8 mouse cellular contexts compared by ENCODE assay signal in genomic region chr15:81236062-81236461, GRCm38 (mm10). TPM values are rescaled to one million over a fixed set of nuclear protein-coding genes. Genes with fewer than 3 reads are reported as not detected.
DNase-seq lines count a peak whose midpoint lies in the region; ATAC-seq and TF ChIP-seq lines count a peak whose summit lies in the region.

No protein-coding gene starts in this region.

- H3K4me1 ChIP-seq in kidney, adult 2 months (ENCODE audit: control insufficient read depth, insufficient read depth, low read length) = no peaks in the 10 kb centered on the region
- no peaks in the 10 kb centered on the region; the same call in 1 of the 2 replicates for H3K4me1 ChIP-seq in embryonic facial prominence, embryonic 11.5 days (ENCODE audit: control insufficient read depth, insufficient read depth, low read length)
- peaks cover 14% of the 10 kb centered on the region; the same call in 1 of the 2 replicates for H3K4me1 ChIP-seq in hindbrain, embryonic 14.5 days (replicated peaks; ENCODE audit: control insufficient read depth, insufficient read depth, low read length)
- H3K4me1 ChIP-seq in midbrain, embryonic 13.5 days (replicated peaks) = peaks cover 20% of the 10 kb centered on the region

- H3K27me3 ChIP-seq in kidney, adult 2 months (replicated peaks; ENCODE audit: control insufficient read depth, insufficient read depth, low read length) = no peaks in the 10 kb centered on the region
- peaks cover 5% of the 10 kb centered on the region; the same call in 1 of the 2 replicates for H3K27me3 ChIP-seq in embryonic facial prominence, embryonic 11.5 days (ENCODE audit: control insufficient read depth, insufficient read depth, low read length)
- H3K27me3 ChIP-seq in hindbrain, embryonic 14.5 days (ENCODE audit: control insufficient read depth, insufficient read depth, low read length) = no peaks in the 10 kb centered on the region
- 0 out of 2 replicates have a peak, but pooled peaks cover 11% of the 10 kb centered on the region for H3K27me3 ChIP-seq in midbrain, embryonic 13.5 days

- 0 out of 2 replicates have a peak overlapping the region, but pooled peaks have one; percentile 47 for H3K9ac ChIP-seq in embryonic facial prominence, embryonic 11.5 days (replicated peaks; ENCODE audit: low read length)
- peak overlapping the region; percentile 52 for H3K9ac ChIP-seq in hindbrain, embryonic 14.5 days
- H3K9ac ChIP-seq in midbrain, embryonic 13.5 days (replicated peaks) = peak overlapping the region; percentile 64

- H3K4me2 ChIP-seq in embryonic facial prominence, embryonic 11.5 days (ENCODE audit: low read depth, low read length) = peak overlapping the region; percentile 77
- peak overlapping the region; percentile 56 for H3K4me2 ChIP-seq in hindbrain, embryonic 14.5 days (replicated peaks)
- peak overlapping the region; percentile 78 for H3K4me2 ChIP-seq in midbrain, embryonic 13.5 days (replicated peaks)

- no peak for TF ChIP-seq CTCF in kidney, adult 2 months (conservative IDR thresholded peaks at IDR 0.05; ENCODE audit: insufficient read depth, insufficient read length, low read depth, low read length)

- H3K9me3 ChIP-seq in embryonic facial prominence, embryonic 11.5 days (replicated peaks; ENCODE audit: control insufficient read depth, low read length) = no peaks in the 10 kb centered on the region
- no peaks in the 10 kb centered on the region for H3K9me3 ChIP-seq in hindbrain, embryonic 14.5 days (ENCODE audit: control insufficient read depth, low read length)
- H3K9me3 ChIP-seq in midbrain, embryonic 13.5 days = no peaks in the 10 kb centered on the region

- no peak for TF ChIP-seq POLR2A in kidney, adult 2 months (IDR thresholded peaks at IDR 0.05; ENCODE audit: low read depth, low read length)

- WGBS in kidney, adult 2 months = 38% methylated on average over 8 of the region's 8 CpGs
- 1% methylated on average over 8 of the region's 8 CpGs for WGBS in embryonic facial prominence, embryonic 11.5 days
- WGBS in hindbrain, embryonic 14.5 days = 6% methylated on average over 8 of the region's 8 CpGs
- WGBS in midbrain, embryonic 13.5 days = 3% methylated on average over 8 of the region's 8 CpGs

- H3K27ac ChIP-seq in kidney, adult 2 months (ENCODE audit: insufficient read depth, low read depth, low read length) = no peak overlapping the region
- no peak overlapping the region for H3K27ac ChIP-seq in embryonic facial prominence, embryonic 11.5 days (replicated peaks; ENCODE audit: low read depth, low read length)
- no peak overlapping the region for H3K27ac ChIP-seq in hindbrain, embryonic 14.5 days
- no peak overlapping the region for H3K27ac ChIP-seq in midbrain, embryonic 13.5 days

- H3K36me3 ChIP-seq in kidney, adult 2 months (ENCODE audit: control insufficient read depth, insufficient read depth, low read length) = no peaks in the 10 kb centered on the region
- H3K36me3 ChIP-seq in embryonic facial prominence, embryonic 11.5 days (replicated peaks; ENCODE audit: control insufficient read depth, insufficient read depth, low read depth, low read length) = no peaks in the 10 kb centered on the region
- H3K36me3 ChIP-seq in hindbrain, embryonic 14.5 days (replicated peaks; ENCODE audit: control insufficient read depth, insufficient read depth) = no peaks in the 10 kb centered on the region
- H3K36me3 ChIP-seq in midbrain, embryonic 13.5 days = no peaks in the 10 kb centered on the region

- H3K4me3 ChIP-seq in kidney, adult 2 months (ENCODE audit: insufficient read depth, low read depth, low read length) = peak overlapping the region; percentile 42
- peak overlapping the region; percentile 38; the same call in 1 of the 2 replicates for H3K4me3 ChIP-seq in embryonic facial prominence, embryonic 11.5 days (ENCODE audit: low read depth, low read length)
- peak overlapping the region; percentile 33 for H3K4me3 ChIP-seq in hindbrain, embryonic 14.5 days (replicated peaks; ENCODE audit: low read length)
- peak overlapping the region; percentile 52 for H3K4me3 ChIP-seq in midbrain, embryonic 13.5 days (replicated peaks)

- DNase-seq in kidney, adult 2 months = no peak
- DNase-seq in kidney, adult 18-20 months = no peak
- no peak for DNase-seq in embryonic facial prominence, embryonic 11.5 days (ENCODE audit: low spot score)
- DNase-seq in hindbrain, embryonic 14.5 days (ENCODE audit: low spot score) = no peak
- DNase-seq in urinary bladder, postnatal 10 days (ENCODE audit: low spot score) = no peak
- DNase-seq in spleen, postnatal 36 days (ENCODE audit: low spot score in 2 of 2) = no peak
- DNase-seq in spleen, adult 12 weeks (ENCODE audit: low spot score) = no peak

- no peak for ATAC-seq in embryonic facial prominence, embryonic 11.5 days (replicated peaks; ENCODE audit: insufficient number of reproducible peaks, low FRiP score, low TSS enrichment, low read depth)
- ATAC-seq in hindbrain, embryonic 14.5 days (ENCODE audit: low FRiP score) = no peak
- ATAC-seq in midbrain, embryonic 13.5 days = no peak

RNA-seq across cellular contexts. Expression of gene Mchr1, which starts 0.8 kb away (rescaled TPM):
- 2.1 and 2.3 TPM in 2 replicates for polyA plus RNA-seq in kidney, adult 2 months (2012; rRNA removed)
- polyA plus RNA-seq in embryonic facial prominence, embryonic 11.5 days (2014; fragmentation: Nextera tagmentation; extraction: Ambion mirVana) = 0.21 and 0.76 TPM in 2 replicates
- 3.4 and 5.4 TPM in 2 replicates for polyA plus RNA-seq in hindbrain, embryonic 14.5 days (2014; fragmentation: Nextera tagmentation; extraction: Ambion mirVana)
- 2.1 and 2.5 TPM in 2 replicates for polyA plus RNA-seq in midbrain, embryonic 13.5 days (2015; fragmentation: Nextera tagmentation; extraction: Ambion mirVana)

RNA-seq across cellular contexts. Expression of gene Mrtfa, which starts 45.5 kb away (rescaled TPM):
- polyA plus RNA-seq in kidney, adult 2 months (2012; rRNA removed) = 15.1 and 16.0 TPM in 2 replicates
- polyA plus RNA-seq in embryonic facial prominence, embryonic 11.5 days (2014; fragmentation: Nextera tagmentation; extraction: Ambion mirVana) = 15.5 and 18.4 TPM in 2 replicates
- polyA plus RNA-seq in hindbrain, embryonic 14.5 days (2014; fragmentation: Nextera tagmentation; extraction: Ambion mirVana) = 29.0 and 31.5 TPM in 2 replicates
- 21.6 and 32.0 TPM in 2 replicates for polyA plus RNA-seq in midbrain, embryonic 13.5 days (2015; fragmentation: Nextera tagmentation; extraction: Ambion mirVana)
